Mouse (Mus musculus): ENCODE data around the gene Pno1.
A peak's percentile ranks its signal among the peaks of the same experiment; 100 is the strongest.

The Pno1 gene

GRCm38 (mm10) chr11:17180753-17181152 lies 30.6 kb downstream of the Pno1 start:
- ATAC-seq (ENCODE audit: low TSS enrichment): no peak

- ATAC-seq (ENCODE audit: low TSS enrichment): peak; percentile 72
Measured at GRCm38 (mm10) chr11:17176638-17177037, 34.7 kb downstream of the Pno1 start.

GRCm38 (mm10) chr11:17172300-17172699 lies 39.1 kb downstream of the Pno1 start:
- no peak for ATAC-seq (ENCODE audit: low TSS enrichment)

GRCm38 (mm10) chr11:17170938-17171729 lies 40.2 kb downstream of the Pno1 start:
- ATAC-seq (ENCODE audit: low TSS enrichment): no peak

GRCm38 (mm10) chr11:17169262-17169661 lies 42.1 kb downstream of the Pno1 start:
- ATAC-seq (ENCODE audit: low TSS enrichment): no peak

GRCm38 (mm10) chr11:17166627-17167026 lies 44.7 kb downstream of the Pno1 start:
- no peak for ATAC-seq (ENCODE audit: low TSS enrichment)

GRCm38 (mm10) chr11:17163956-17164355 lies 47.4 kb downstream of the Pno1 start:
- ATAC-seq (ENCODE audit: low TSS enrichment): no peak

- ATAC-seq (ENCODE audit: low TSS enrichment): peak; percentile 32; the same call in 1 of the 2 replicates
Measured at GRCm38 (mm10) chr11:17160242-17160641, 51.1 kb downstream of the Pno1 start.

- peak; percentile 39 for ATAC-seq (ENCODE audit: low TSS enrichment)
Measured at GRCm38 (mm10) chr11:17159738-17160241, 51.6 kb downstream of the Pno1 start.

- peak; percentile 96 for ATAC-seq (ENCODE audit: low TSS enrichment)
Measured at GRCm38 (mm10) chr11:17158858-17159737, 52.3 kb downstream of the Pno1 start, which contains the start of gene Ppp3r1. Gene Ppp3r1, plus strand, starts transcription at chr11:17159263.

All from frontal cortex, adult (tissue).